Mouse (Mus musculus) lung, postnatal 0 days (tissue): Measurements from ENCODE around the gene Acap1.

Source experiments
- CTCF ChIP-seq: IDR thresholded peaks from 2 replicates; pipeline ENCODE4 v1.5.1; 2016; ENCODE audit warnings: antibody characterized with exemption, mild to moderate bottlenecking
- EP300 ChIP-seq: IDR thresholded peaks from 2 replicates; pipeline ENCODE4 v1.6.1; 2016; ENCODE audit warnings: antibody characterized with exemption, mild to moderate bottlenecking, control low read depth

GRCm38 (mm10) chr11:69835966-69836335, 59.4 kb downstream of the Acap1 start:
- TF ChIP-seq EP300 (no peak), CTCF (no peak)
